Mouse (Mus musculus) liver, embryonic 13.5 days (tissue): ENCODE data around the gene Lce1e. TPM values are rescaled to one million over a fixed set of nuclear protein-coding genes. Genes with fewer than 3 reads are reported as not detected.
"Not testable (repeated sequence)": the region's sequence is repeated elsewhere in the genome, so short reads cannot be mapped to it uniquely, and the experiment has no call there.

Experiments used
- ATAC-seq: fragments of 200-750 bp; cut with Nextera tagmentation; 2 replicates; pipeline ENCODE4 v1.8.0; 2017; ENCODE audit warnings: low read depth, mild to moderate bottlenecking, moderate number of reproducible peaks, moderate library complexity
- DNase-seq: peaks from one replicate; pipeline ENCODE4 v3.0.0; 2022
- H3K27ac ChIP-seq: fragments of 300-500 bp; sonication (generic); 2 replicates; pipeline ENCODE4 v1.5.1; 2015; ENCODE audit warnings: moderate library complexity, mild to moderate bottlenecking, inconsistent platforms
- H3K27me3 ChIP-seq: fragments of 300-500 bp; sonication (generic); 2 replicates; pipeline ENCODE4 v1.6.1; 2015; ENCODE audit warnings: mild to moderate bottlenecking, inconsistent platforms
- H3K36me3 ChIP-seq: fragments of 300-500 bp; sonication (generic); 2 replicates; pipeline ENCODE4 v1.6.1; 2015; ENCODE audit warnings: mild to moderate bottlenecking, inconsistent platforms
- H3K4me1 ChIP-seq: fragments of 300-500 bp; sonication (generic); replicated peaks from 2 replicates; pipeline ENCODE4 v1.6.1; 2015; ENCODE audit warnings: inconsistent platforms
- H3K4me2 ChIP-seq: fragments of 300-500 bp; sonication (generic); 2 replicates; pipeline ENCODE4 v1.6.1; 2015; ENCODE audit warnings: inconsistent platforms, mild to moderate bottlenecking, moderate library complexity
- H3K4me3 ChIP-seq: fragments of 300-500 bp; sonication (generic); replicated peaks from 2 replicates; pipeline ENCODE4 v1.5.1; 2015; ENCODE audit warnings: mild to moderate bottlenecking, inconsistent platforms
- H3K9ac ChIP-seq: fragments of 300-500 bp; sonication (generic); 2 replicates; pipeline ENCODE4 v1.6.1; 2015; ENCODE audit warnings: mild to moderate bottlenecking, inconsistent platforms
- H3K9me3 ChIP-seq: fragments of 300-500 bp; sonication (generic); replicated peaks from 2 replicates; pipeline ENCODE4 v1.6.1; 2016; ENCODE audit warnings: inconsistent platforms
- WGBS: fragments of 180-500 bp; shearing (Covaris S2); methylation state at CpG from one replicate; pipeline ENCODE4 v1.1.7; 2015; ENCODE audit not compliant: insufficient replicate concordance; 5-methylcytosine and 5-hydroxymethylcytosine counted together
- polyA plus RNA-seq: library from polyadenylated mRNA; unstranded; fragments of >200 nt; fragmentation: Nextera tagmentation; extraction: Ambion mirVana; gene quantifications from 2 replicates; pipeline ENCODE4 v1.2.1, GENCODE M21; 2015

The Lce1e gene
- not detected in 2 replicates for polyA plus RNA-seq

GRCm38 (mm10) chr3:92708974-92709373 lies at the start of gene Lce1e:
Gene Lce1e (minus strand): TSS chr3:92709074.
- no peaks in the 10 kb centered on the region for H3K4me1 ChIP-seq
- no peaks in the 10 kb centered on the region for H3K9me3 ChIP-seq
- ATAC-seq (no peak), DNase-seq (no peak)
- 54% methylated on average over 2 of the region's 2 CpGs for WGBS
- no peak within 1 kb of the TSS for H3K9ac ChIP-seq
- no peak within 1 kb of the TSS for H3K27ac ChIP-seq
- H3K27me3 ChIP-seq = no peaks in the 10 kb centered on the region
- no peak within 1 kb of the TSS for H3K4me3 ChIP-seq
- H3K36me3 ChIP-seq = no peaks in the 10 kb centered on the region
- H3K4me2 ChIP-seq = no peak within 1 kb of the TSS

GRCm38 (mm10) chr3:92753197-92753596 lies 44.3 kb upstream of the Lce1e start:
- Histone ChIP-seq H3K9ac (no peak overlapping the region), H3K27me3 (no peaks in the 10 kb centered on the region), H3K4me1 (no peaks in the 10 kb centered on the region), H3K9me3 (no peaks in the 10 kb centered on the region), H3K36me3 (no peaks in the 10 kb centered on the region), H3K27ac (no peak overlapping the region), H3K4me2 (no peak overlapping the region), H3K4me3 (no peak overlapping the region)
- DNase-seq (no peak), ATAC-seq (no peak)
- 36% methylated on average over 3 of the region's 3 CpGs for whole genome bisulfite sequencing

- Histone ChIP-seq H3K4me1 (no peaks in the 10 kb centered on the region), H3K4me3 (no peak within 1 kb of the TSS), H3K36me3 (no peaks in the 10 kb centered on the region), H3K9ac (no peak within 1 kb of the TSS), H3K4me2 (no peak within 1 kb of the TSS), H3K27ac (no peak within 1 kb of the TSS), H3K9me3 (no peaks in the 10 kb centered on the region), H3K27me3 (no peaks in the 10 kb centered on the region)
- no peak for DNase-seq
- ATAC-seq = no peak
- WGBS = 52% methylated on average over 1 of the region's 1 CpGs
Observed at GRCm38 (mm10) chr3:92752238-92752637, 43.4 kb upstream of the Lce1e start, which contains the start of gene Lce1g. Gene Lce1g (minus strand): TSS chr3:92752338.

GRCm38 (mm10) chr3:92738996-92739395 lies 30.1 kb upstream of the Lce1e start, which contains the start of gene Gm38119:
Gene Gm38119 (minus strand): TSS chr3:92739096.
- Histone ChIP-seq H3K9me3 (no peaks in the 10 kb centered on the region), H3K27me3 (no peaks in the 10 kb centered on the region), H3K36me3 (no peaks in the 10 kb centered on the region), H3K4me2 (no peak within 1 kb of the TSS), H3K4me1 (no peaks in the 10 kb centered on the region), H3K4me3 (no peak within 1 kb of the TSS), H3K9ac (no peak within 1 kb of the TSS), H3K27ac (no peak within 1 kb of the TSS)
- ATAC-seq = no peak
- DNase-seq = no peak
- WGBS = 39% methylated on average over 1 of the region's 1 CpGs

GRCm38 (mm10) chr3:92722631-92723030 lies 13.8 kb upstream of the Lce1e start:
- H3K4me3 ChIP-seq = no peak overlapping the region
- no peak for ATAC-seq
- no peaks in the 10 kb centered on the region for H3K9me3 ChIP-seq
- DNase-seq = no peak
- 70% methylated on average over 5 of the region's 5 CpGs for WGBS
- H3K36me3 ChIP-seq = no peaks in the 10 kb centered on the region
- no peak overlapping the region for H3K27ac ChIP-seq
- H3K27me3 ChIP-seq = no peaks in the 10 kb centered on the region
- H3K9ac ChIP-seq = no peak overlapping the region
- H3K4me1 ChIP-seq = no peaks in the 10 kb centered on the region
- no peak overlapping the region for H3K4me2 ChIP-seq

- H3K4me1 ChIP-seq = no peaks in the 10 kb centered on the region
- no peak within 1 kb of the TSS for H3K9ac ChIP-seq
- 49% methylated on average over 3 of the region's 3 CpGs for WGBS
- H3K27me3 ChIP-seq = no peaks in the 10 kb centered on the region
- ATAC-seq (no peak), DNase-seq (no peak)
- no peak within 1 kb of the TSS for H3K27ac ChIP-seq
- no peaks in the 10 kb centered on the region for H3K36me3 ChIP-seq
- no peak within 1 kb of the TSS for H3K4me3 ChIP-seq
- H3K4me2 ChIP-seq = no peak within 1 kb of the TSS
- no peaks in the 10 kb centered on the region for H3K9me3 ChIP-seq
Observed at GRCm38 (mm10) chr3:92720250-92720649, 11.4 kb upstream of the Lce1e start, which contains the start of gene Lce1f. Gene Lce1f (minus strand): TSS chr3:92720350.

- DNase-seq (no peak), ATAC-seq (no peak)
- Histone ChIP-seq H3K4me1 (no peaks in the 10 kb centered on the region), H3K4me2 (no peak overlapping the region), H3K9me3 (no peaks in the 10 kb centered on the region), H3K9ac (no peak overlapping the region), H3K4me3 (no peak overlapping the region), H3K27ac (no peak overlapping the region), H3K36me3 (no peaks in the 10 kb centered on the region), H3K27me3 (no peaks in the 10 kb centered on the region)
Observed at GRCm38 (mm10) chr3:92715122-92715521, 6.2 kb upstream of the Lce1e start.

GRCm38 (mm10) chr3:92694613-92695012 lies 14.3 kb downstream of the Lce1e start:
- Histone ChIP-seq H3K4me3 (no peak overlapping the region), H3K27ac (no peak overlapping the region), H3K36me3 (no peaks in the 10 kb centered on the region), H3K9ac (no peak overlapping the region), H3K27me3 (no peaks in the 10 kb centered on the region), H3K4me1 (no peaks in the 10 kb centered on the region), H3K9me3 (no peaks in the 10 kb centered on the region), H3K4me2 (no peak overlapping the region)
- DNase-seq = no peak
- 29% methylated on average over 1 of the region's 1 CpGs for WGBS
- ATAC-seq = no peak

GRCm38 (mm10) chr3:92691688-92692087 lies 17.2 kb downstream of the Lce1e start:
- no peaks in the 10 kb centered on the region for H3K9me3 ChIP-seq
- DNase-seq = no peak
- no peak overlapping the region for H3K27ac ChIP-seq
- no peaks in the 10 kb centered on the region for H3K27me3 ChIP-seq
- H3K4me2 ChIP-seq = no peak overlapping the region
- H3K4me3 ChIP-seq = no peak overlapping the region
- H3K4me1 ChIP-seq = no peaks in the 10 kb centered on the region
- H3K9ac ChIP-seq = no peak overlapping the region
- H3K36me3 ChIP-seq = no peaks in the 10 kb centered on the region
- no peak for ATAC-seq

- not testable (repeated sequence) for H3K4me1 ChIP-seq, H3K9ac ChIP-seq, H3K27ac ChIP-seq, ATAC-seq, H3K4me2 ChIP-seq, H3K36me3 ChIP-seq, H3K9me3 ChIP-seq, H3K4me3 ChIP-seq, H3K27me3 ChIP-seq
- WGBS = 64% methylated on average over 16 of the region's 16 CpGs
- DNase-seq = peak; percentile 34
Observed at GRCm38 (mm10) chr3:92689154-92689553, 19.7 kb downstream of the Lce1e start.

- WGBS = 32% methylated on average over 2 of the region's 2 CpGs
Observed at GRCm38 (mm10) chr3:92687110-92687509, 21.8 kb downstream of the Lce1e start, which contains the start of gene Lce1d. Gene Lce1d (minus strand): TSS chr3:92687210.

GRCm38 (mm10) chr3:92678947-92679346 lies 29.9 kb downstream of the Lce1e start, which contains the start of gene Lce1c:
Gene Lce1c (plus strand): TSS chr3:92679247.
- Histone ChIP-seq H3K27me3 (no peaks in the 10 kb centered on the region), H3K9me3 (no peaks in the 10 kb centered on the region), H3K27ac (no peak within 1 kb of the TSS), H3K4me3 (no peak within 1 kb of the TSS), H3K36me3 (no peaks in the 10 kb centered on the region), H3K4me2 (no peak within 1 kb of the TSS), H3K9ac (no peak within 1 kb of the TSS), H3K4me1 (no peaks in the 10 kb centered on the region)
- no peak for ATAC-seq
- no peak for DNase-seq
- 79% methylated on average over 4 of the region's 4 CpGs for WGBS

More at GRCm38 (mm10) chr3:92687110-92687509, 21.8 kb downstream of the Lce1e start, which contains the start of gene Lce1d:
- H3K9me3 ChIP-seq = no peaks in the 10 kb centered on the region
- no peaks in the 10 kb centered on the region for H3K4me1 ChIP-seq
- no peak for ATAC-seq
- H3K27me3 ChIP-seq = no peaks in the 10 kb centered on the region
- no peak within 1 kb of the TSS for H3K4me2 ChIP-seq
- no peaks in the 10 kb centered on the region for H3K36me3 ChIP-seq
- no peak for DNase-seq
- no peak within 1 kb of the TSS for H3K4me3 ChIP-seq
- H3K9ac ChIP-seq = no peak within 1 kb of the TSS
- H3K27ac ChIP-seq = no peak within 1 kb of the TSS
